Mouse (Mus musculus) cerebellum, adult 2 months (tissue): ENCODE results near the gene Clic6. TPM values are rescaled to one million over a fixed set of nuclear protein-coding genes. Genes with fewer than 3 reads are reported as not detected.

Source experiments
- DNase-seq, 2 experiments: peaks; one replicate each; pipeline ENCODE4 v3.0.0; 2021
- H3K27ac ChIP-seq: fragments of 200-500 bp; 2 replicates; pipeline ENCODE4 v1.5.1; 2012; ENCODE audit warnings: low read length, control low read depth, inconsistent platforms; ENCODE audit not compliant: insufficient read depth
- H3K27me3 ChIP-seq: fragments of 200-500 bp; 2 replicates; pipeline ENCODE4 v1.6.1; 2012; ENCODE audit warnings: inconsistent platforms, mild to moderate bottlenecking, low read length, moderate library complexity; ENCODE audit not compliant: control insufficient read depth, insufficient read depth
- H3K4me1 ChIP-seq: fragments of 200-500 bp; 2 replicates; pipeline ENCODE4 v1.6.1; 2011; ENCODE audit warnings: low read length; ENCODE audit not compliant: control insufficient read depth, insufficient read depth
- H3K4me3 ChIP-seq: fragments of 200-500 bp; replicated peaks from 2 replicates; pipeline ENCODE3; 2011; ENCODE audit warnings: mild to moderate bottlenecking, low read depth, low read length, control low read depth; ENCODE audit not compliant: insufficient read depth
- CTCF ChIP-seq: fragments of 200-500 bp; IDR thresholded peaks from 2 replicates; pipeline ENCODE4 v1.5.1; 2011; ENCODE audit warnings: low read depth, mild to moderate bottlenecking, control low read depth, low read length, moderate library complexity, borderline replicate concordance; ENCODE audit not compliant: insufficient read depth
- POLR2A ChIP-seq: fragments of 200-500 bp; IDR thresholded peaks from 2 replicates; pipeline ENCODE4 v1.6.1; 2011; ENCODE audit warnings: low read length, control low read depth, borderline replicate concordance; ENCODE audit not compliant: insufficient read depth
- WGBS: fragments of 180-500 bp; shearing (Covaris S2); methylation state at CpG from one replicate; pipeline ENCODE4 v1.1.7; 2018; 5-methylcytosine and 5-hydroxymethylcytosine counted together
- polyA plus RNA-seq: library from polyadenylated mRNA; depleted of rRNA; stranded (reverse); fragments of >200 nt; gene quantifications from 2 replicates; pipeline ENCODE4 v1.2.3, GENCODE M21; 2012

Clic6 gene
- polyA plus RNA-seq, 1 experiment: 7.9 TPM

DNA sequence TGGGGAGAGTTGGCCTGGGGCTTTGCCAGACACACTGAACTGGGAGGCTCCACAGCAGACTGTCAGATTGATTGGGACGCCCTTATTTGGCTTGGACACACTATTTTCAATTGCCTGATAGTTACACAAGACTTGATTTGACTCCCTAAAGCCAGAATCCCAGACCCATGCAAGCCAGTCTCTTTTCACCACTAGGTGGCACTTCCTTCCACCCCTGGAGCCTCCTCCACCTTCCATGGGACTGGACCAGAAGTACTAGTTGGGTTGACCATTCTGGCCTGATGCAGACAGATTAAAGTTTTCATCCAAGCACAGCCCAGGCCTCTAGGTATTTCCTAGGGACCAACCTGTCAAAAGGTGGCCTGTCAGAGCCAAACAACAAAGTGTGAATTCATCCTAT is 58.7 kb downstream of the Clic6 start:
- no peak overlapping the region for H3K27ac ChIP-seq
- TF ChIP-seq CTCF (peak; percentile 63), POLR2A (no peak)
- no peak overlapping the region for H3K4me3 ChIP-seq
- DNase-seq: peak; percentile 10 to 19
- H3K4me1 ChIP-seq: no peaks in the 10 kb centered on the region
- WGBS: 34% methylated on average over 1 of the region's 1 CpGs
- no peaks in the 10 kb centered on the region for H3K27me3 ChIP-seq

DNA sequence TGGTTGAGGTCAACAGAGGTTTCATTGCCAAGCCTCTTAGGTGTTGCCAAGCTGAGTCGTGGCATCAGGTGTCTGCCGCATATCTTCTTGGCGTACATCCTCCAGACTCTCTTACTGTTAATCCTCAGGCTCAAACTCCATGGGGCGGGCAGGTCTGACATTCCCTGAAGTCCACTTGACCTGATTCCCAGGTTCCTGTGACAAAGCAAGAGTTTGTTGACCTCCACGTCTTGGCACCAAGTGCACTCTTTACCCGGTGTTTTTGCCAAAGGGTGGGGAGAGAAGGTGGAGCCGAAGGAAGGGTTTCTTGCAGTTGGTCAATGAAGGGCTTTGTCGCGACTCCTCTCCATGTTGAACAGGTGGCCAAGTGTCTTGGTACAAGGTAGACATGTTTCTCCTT is 63.1 kb downstream of the Clic6 start:
- TF ChIP-seq POLR2A: no peak
- TF ChIP-seq CTCF: no peak
- Histone ChIP-seq H3K27me3 (no peaks in the 10 kb centered on the region), H3K4me1 (no peaks in the 10 kb centered on the region), H3K4me3 (no peak overlapping the region), H3K27ac (no peak overlapping the region)
- no peak for DNase-seq
- 85% methylated on average over 9 of the region's 9 CpGs for WGBS

GRCm38 (mm10) chr16:92551266-92552105 is 66.0 kb downstream of the Clic6 start:
- Histone ChIP-seq H3K4me3 (no peak overlapping the region), H3K4me1 (no peaks in the 10 kb centered on the region), H3K27me3 (no peaks in the 10 kb centered on the region), H3K27ac (no peak overlapping the region)
- no peak for DNase-seq
- no peak for TF ChIP-seq POLR2A
- TF ChIP-seq CTCF: no peak
- WGBS: 63% methylated on average over 13 of the region's 13 CpGs

- Histone ChIP-seq H3K4me1 (no peaks in the 10 kb centered on the region), H3K4me3 (no peak overlapping the region), H3K27ac (no peak overlapping the region), H3K27me3 (no peaks in the 10 kb centered on the region)
- DNase-seq: no peak
- 74% methylated on average over 9 of the region's 9 CpGs for WGBS
- no peak for TF ChIP-seq POLR2A
- no peak for TF ChIP-seq CTCF
Measured at GRCm38 (mm10) chr16:92552106-92552382, 66.5 kb downstream of the Clic6 start.

GRCm38 (mm10) chr16:92552858-92553257 is 67.3 kb downstream of the Clic6 start:
- Histone ChIP-seq H3K4me3 (no peak overlapping the region), H3K27ac (no peak overlapping the region), H3K27me3 (no peaks in the 10 kb centered on the region), H3K4me1 (no peaks in the 10 kb centered on the region)
- TF ChIP-seq POLR2A: no peak
- TF ChIP-seq CTCF: no peak
- DNase-seq: no peak
- WGBS: 37% methylated on average over 11 of the region's 11 CpGs

GRCm38 (mm10) chr16:92555051-92555450 is 69.5 kb downstream of the Clic6 start:
- Histone ChIP-seq H3K27me3 (no peaks in the 10 kb centered on the region; the same call in 1 of the 2 replicates), H3K27ac (no peak overlapping the region), H3K4me1 (no peaks in the 10 kb centered on the region), H3K4me3 (no peak overlapping the region)
- TF ChIP-seq POLR2A (no peak), CTCF (no peak)
- no peak for DNase-seq
- WGBS: 97% methylated on average over 1 of the region's 1 CpGs

GRCm38 (mm10) chr16:92565291-92565690 is 79.8 kb downstream of the Clic6 start:
- WGBS: 28% methylated on average over 11 of the region's 11 CpGs
- TF ChIP-seq CTCF: no peak
- no peak for TF ChIP-seq POLR2A

DNA sequence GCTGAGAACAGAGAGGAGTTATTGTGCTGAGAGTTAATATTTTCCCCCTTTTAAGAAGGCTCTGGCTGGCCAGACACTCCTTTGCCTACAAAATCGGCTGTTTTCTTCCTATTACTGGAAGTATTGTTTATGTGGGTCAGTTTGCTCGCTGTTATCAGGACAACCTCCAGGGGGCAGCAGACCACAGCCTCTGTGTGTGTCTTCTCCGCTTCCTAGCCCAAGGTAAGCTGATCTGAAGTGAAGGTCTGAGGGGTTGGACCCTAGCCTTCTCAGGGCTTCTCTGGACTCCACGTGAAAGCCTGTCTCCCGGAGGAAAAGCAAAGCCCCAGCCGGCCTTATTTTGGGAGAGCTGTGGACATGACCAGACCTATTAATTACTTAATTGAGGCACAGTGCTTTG is 80.2 kb downstream of the Clic6 start:
- DNase-seq: peak; percentile 70 to 85
- H3K27ac ChIP-seq: no peak overlapping the region
- no peaks in the 10 kb centered on the region for H3K4me1 ChIP-seq
- peak overlapping the region; percentile 20 for H3K4me3 ChIP-seq
- TF ChIP-seq CTCF (peak; percentile 88), POLR2A (no peak)
- 2% methylated on average over 6 of the region's 6 CpGs for WGBS
- H3K27me3 ChIP-seq: no peaks in the 10 kb centered on the region

More at GRCm38 (mm10) chr16:92565291-92565690, 79.8 kb downstream of the Clic6 start:
- no peaks in the 10 kb centered on the region for H3K4me1 ChIP-seq
- no peaks in the 10 kb centered on the region; the same call in 1 of the 2 replicates for H3K27me3 ChIP-seq
- DNase-seq: peak in 1 of 2 experiments; percentile 12
- H3K27ac ChIP-seq: no peak overlapping the region
- H3K4me3 ChIP-seq: peak overlapping the region; percentile 20
